Mouse (Mus musculus): ENCODE measurements around the gene Spsb1.

Spsb1 gene

GRCm38 (mm10) chr4:149954893-149955439, at the start of gene Spsb1:
Spsb1 (minus strand) TSS chr4:149955043.
- DNase-seq (ENCODE audit: low spot score): peak; percentile 93

GRCm38 (mm10) chr4:150003641-150004040, 48.8 kb upstream of the Spsb1 start:
- no peak for DNase-seq (ENCODE audit: low spot score)

- no peak for DNase-seq (ENCODE audit: low spot score)
Observed at GRCm38 (mm10) chr4:150003021-150003580, 48.3 kb upstream of the Spsb1 start.

- no peak for DNase-seq (ENCODE audit: low spot score)
Observed at GRCm38 (mm10) chr4:150002021-150002528, 47.2 kb upstream of the Spsb1 start.

- DNase-seq (ENCODE audit: low spot score): no peak
Observed at GRCm38 (mm10) chr4:150001221-150001860, 46.5 kb upstream of the Spsb1 start.

- no peak for DNase-seq (ENCODE audit: low spot score)
Observed at GRCm38 (mm10) chr4:149999931-150000555, 45.2 kb upstream of the Spsb1 start.

- no peak for DNase-seq (ENCODE audit: low spot score)
Observed at GRCm38 (mm10) chr4:149999510-149999900, 44.7 kb upstream of the Spsb1 start.

- DNase-seq (ENCODE audit: low spot score): no peak
Observed at GRCm38 (mm10) chr4:149998786-149999509, 44.1 kb upstream of the Spsb1 start.

- no peak for DNase-seq (ENCODE audit: low spot score)
Observed at GRCm38 (mm10) chr4:149997999-149998398, 43.2 kb upstream of the Spsb1 start.

- DNase-seq (ENCODE audit: low spot score): no peak
Observed at GRCm38 (mm10) chr4:149996440-149996839, 41.6 kb upstream of the Spsb1 start.

- no peak for DNase-seq (ENCODE audit: low spot score)
Observed at GRCm38 (mm10) chr4:149995911-149996310, 41.1 kb upstream of the Spsb1 start.

GRCm38 (mm10) chr4:149994218-149994617, 39.4 kb upstream of the Spsb1 start:
- DNase-seq (ENCODE audit: low spot score): no peak

- no peak for DNase-seq (ENCODE audit: low spot score)
Observed at GRCm38 (mm10) chr4:149992670-149993032, 37.8 kb upstream of the Spsb1 start.

- no peak for DNase-seq (ENCODE audit: low spot score)
Observed at GRCm38 (mm10) chr4:149991755-149992669, 37.2 kb upstream of the Spsb1 start.

GRCm38 (mm10) chr4:149990954-149991633, 36.3 kb upstream of the Spsb1 start:
- no peak for DNase-seq (ENCODE audit: low spot score)

- no peak for DNase-seq (ENCODE audit: low spot score)
Observed at GRCm38 (mm10) chr4:149990212-149990953, 35.5 kb upstream of the Spsb1 start.

- peak; percentile 54 for DNase-seq (ENCODE audit: low spot score)
Observed at GRCm38 (mm10) chr4:149988931-149989556, 34.2 kb upstream of the Spsb1 start.

- DNase-seq (ENCODE audit: low spot score): no peak
Observed at GRCm38 (mm10) chr4:149988301-149988700, 33.5 kb upstream of the Spsb1 start.

- no peak for DNase-seq (ENCODE audit: low spot score)
Observed at GRCm38 (mm10) chr4:149986671-149987417, 32.0 kb upstream of the Spsb1 start.
